Mouse (Mus musculus) bone marrow, adult 2 months (tissue): ENCODE measurements around the gene Btnl2.
"Not testable (repeated sequence)": the region's sequence is repeated elsewhere in the genome, so short reads cannot be mapped to it uniquely, and the experiment has no call there.

ENCODE experiments used
- CTCF ChIP-seq: fragments of 200-500 bp; IDR thresholded peaks from 2 replicates; pipeline ENCODE4 v1.5.1; 2011; ENCODE audit warnings: low read length, control low read depth; ENCODE audit not compliant: control insufficient read depth, insufficient read depth
- POLR2A ChIP-seq: fragments of 200-500 bp; IDR thresholded peaks from 2 replicates; pipeline ENCODE4 v1.6.1; 2011; ENCODE audit warnings: low read depth, mild to moderate bottlenecking, control low read depth, low read length, borderline replicate concordance; ENCODE audit not compliant: control insufficient read depth

DNA sequence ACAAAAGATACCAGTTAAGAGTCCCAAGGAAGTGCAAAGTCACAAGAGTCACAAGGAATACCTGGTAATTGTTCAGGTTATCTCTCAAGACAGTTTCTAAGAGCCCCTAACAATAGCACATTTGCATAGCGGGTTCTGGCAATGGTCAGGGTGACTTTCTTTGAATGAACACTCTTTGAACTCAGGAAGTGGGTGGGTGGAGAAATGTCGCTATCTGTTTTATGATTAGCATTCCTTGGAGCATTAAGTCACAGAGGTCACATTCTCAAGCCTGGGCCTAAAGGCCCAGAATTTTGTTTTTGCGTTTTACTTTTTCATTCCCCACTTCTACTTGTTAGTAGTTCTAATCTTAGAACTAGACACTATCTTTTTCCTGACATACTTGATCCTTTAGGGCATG lies 44.1 kb upstream of the Btnl2 start:
- not testable (repeated sequence) for TF ChIP-seq CTCF, POLR2A
